Mouse (Mus musculus) kidney, adult 10 weeks (tissue): Measurements from ENCODE around the gene Cd69. TPM values are rescaled to one million over a fixed set of nuclear protein-coding genes. Genes with fewer than 3 reads are reported as not detected.

Experiments used
- polyA plus RNA-seq: library from polyadenylated mRNA; stranded (reverse); fragments of 350-450 nt; fragmentation: Illumina TruSeq; extraction: RNeasy Lipid Tissue Mini Kit (QIAGEN cat#74804); gene quantifications from one replicate; pipeline ENCODE4 v1.2.3, GENCODE M21; 2014; ENCODE audit warnings: low read depth, low replicate concordance

Gene Cd69
- polyA plus RNA-seq, result 0.97 TPM

GRCm38 (mm10) chr6:129275220-129275619 lies at the start of gene Cd69:
Gene Cd69, minus strand, starts transcription at chr6:129275436.

Other genes starting within 250 kb of the Cd69 start
- 1.3 TPM for gene Klrb1f, start 229.5 kb downstream of the Cd69 start, polyA plus RNA-seq
- gene Clec2e, start 174.5 kb downstream of the Cd69 start, polyA plus RNA-seq, result 0.53 TPM
- 156 TPM for gene Clec2d, start 94.8 kb downstream of the Cd69 start, polyA plus RNA-seq
- not detected for gene 4922502D21Rik, start 56.4 kb upstream of the Cd69 start, polyA plus RNA-seq
- 2.3 TPM for gene Clec12a, start 67.3 kb upstream of the Cd69 start, polyA plus RNA-seq
- 1.1 TPM for gene Clec12b, start 110.4 kb upstream of the Cd69 start, polyA plus RNA-seq
- 2.3 TPM for gene Clec1b, start 121.9 kb upstream of the Cd69 start, polyA plus RNA-seq
- gene Clec9a, start 133.4 kb upstream of the Cd69 start, polyA plus RNA-seq, result 0.77 TPM
- 9.7 TPM for gene Clec1a, start 176.6 kb upstream of the Cd69 start, polyA plus RNA-seq
- gene Olr1, start 231.7 kb upstream of the Cd69 start, polyA plus RNA-seq, result 0.12 TPM
- gene Tmem52b, start 237.1 kb upstream of the Cd69 start, polyA plus RNA-seq, result 745 TPM